Mouse (Mus musculus) midbrain, postnatal 0 days (tissue): ENCODE results near the gene Adipor1. TPM values are rescaled to one million over a fixed set of nuclear protein-coding genes. Genes with fewer than 3 reads are reported as not detected.

Source experiments
- ATAC-seq: fragments of 200-750 bp; cut with Nextera tagmentation; 2 replicates; pipeline ENCODE4 v1.8.0; 2017; ENCODE audit warnings: moderate number of reproducible peaks, mild to moderate bottlenecking, moderate TSS enrichment, moderate library complexity; ENCODE audit not compliant: low FRiP score
- DNase-seq: peaks from one replicate; pipeline ENCODE4 v3.0.0-alpha.2; 2015; ENCODE audit warnings: low spot score
- H3K27ac ChIP-seq: fragments of 300-500 bp; sonication (generic); 2 replicates; pipeline ENCODE4 v1.5.1; 2014; ENCODE audit warnings: low read depth, mild to moderate bottlenecking, low read length, mixed read lengths
- H3K27me3 ChIP-seq: fragments of 300-500 bp; sonication (generic); 2 replicates; pipeline ENCODE4 v1.6.1; 2014; ENCODE audit warnings: low read length, control low read depth, mixed read lengths; ENCODE audit not compliant: insufficient read depth
- H3K36me3 ChIP-seq: fragments of 300-500 bp; sonication (generic); 2 replicates; pipeline ENCODE4 v1.6.1; 2014; ENCODE audit warnings: low read length, control low read depth, mixed read lengths; ENCODE audit not compliant: insufficient read depth
- H3K4me1 ChIP-seq: fragments of 300-500 bp; sonication (generic); 2 replicates; pipeline ENCODE4 v1.6.1; 2014; ENCODE audit warnings: mild to moderate bottlenecking, control low read depth, antibody characterized with exemption, low read length, mixed read lengths; ENCODE audit not compliant: insufficient read depth
- H3K4me2 ChIP-seq: fragments of 300-500 bp; sonication (generic); 2 replicates; pipeline ENCODE4 v1.6.1; 2014; ENCODE audit warnings: low read depth, mild to moderate bottlenecking, low read length, mixed read lengths; ENCODE audit not compliant: poor library complexity, severe bottlenecking
- H3K4me3 ChIP-seq: fragments of 300-500 bp; sonication (generic); 2 replicates; pipeline ENCODE4 v1.5.1; 2014; ENCODE audit warnings: low read depth, mild to moderate bottlenecking, low read length, moderate library complexity
- H3K9ac ChIP-seq: fragments of 300-500 bp; sonication (generic); replicated peaks from 2 replicates; pipeline ENCODE4 v1.6.1; 2014; ENCODE audit warnings: mild to moderate bottlenecking, low read length, moderate library complexity, mixed read lengths; ENCODE audit not compliant: poor library complexity, severe bottlenecking
- H3K9me3 ChIP-seq: fragments of 300-500 bp; sonication (generic); 2 replicates; pipeline ENCODE4 v1.6.1; 2016; ENCODE audit warnings: low read length, control low read depth
- CTCF ChIP-seq: IDR thresholded peaks from 2 replicates; pipeline ENCODE4 v1.5.1; 2016; ENCODE audit warnings: antibody characterized with exemption, mild to moderate bottlenecking
- WGBS: fragments of 180-500 bp; shearing (Covaris S2); extraction: QIAGEN DNeasy Blood & Tissue Kit; methylation state at CpG from one replicate; pipeline ENCODE4 v1.1.7; 2014; 5-methylcytosine and 5-hydroxymethylcytosine counted together
- polyA plus RNA-seq: library from polyadenylated mRNA; unstranded; fragments of >200 nt; fragmentation: Nextera tagmentation; extraction: Ambion mirVana; gene quantifications from 2 replicates; pipeline ENCODE4 v1.2.1, GENCODE M21; 2015
- total RNA-seq: library from RNA; depleted of rRNA; stranded (reverse); fragments of >200 nt; gene quantifications from 2 replicates; pipeline ENCODE4 v1.2.3, GENCODE M21; 2014

The Adipor1 gene
- total and polyA plus RNA-seq, 2 experiments from 2014 or later, result 74.1 to 98.7 TPM

- H3K4me2 ChIP-seq, result peak overlapping the region; percentile 61
- ATAC-seq (no peak), DNase-seq (peak; percentile 61)
- H3K9ac ChIP-seq, result no peak overlapping the region; the same call in 1 of the 2 replicates
- peaks cover 3% of the 10 kb centered on the region; the same call in 1 of the 2 replicates for H3K4me1 ChIP-seq
- no peaks in the 10 kb centered on the region for H3K27me3 ChIP-seq
- no peaks in the 10 kb centered on the region for H3K9me3 ChIP-seq
- TF ChIP-seq CTCF, result no peak
- peak overlapping the region; percentile 24 for H3K4me3 ChIP-seq
- no peak overlapping the region for H3K27ac ChIP-seq
- H3K36me3 ChIP-seq, result no peaks in the 10 kb centered on the region
- WGBS, result 14% methylated on average over 19 of the region's 19 CpGs
Observed at GRCm38 (mm10) chr1:134381795-134382625, 33.2 kb upstream of the Adipor1 start.

GRCm38 (mm10) chr1:134384581-134384980 is 30.6 kb upstream of the Adipor1 start:
- no peak for DNase-seq
- Histone ChIP-seq H3K9ac (no peak overlapping the region), H3K27ac (no peak overlapping the region), H3K4me2 (no peak overlapping the region), H3K27me3 (no peaks in the 10 kb centered on the region), H3K36me3 (no peaks in the 10 kb centered on the region), H3K4me3 (no peak overlapping the region), H3K4me1 (peaks cover 3% of the 10 kb centered on the region; the same call in 1 of the 2 replicates), H3K9me3 (no peaks in the 10 kb centered on the region)
- WGBS, result 92% methylated on average over 4 of the region's 4 CpGs
- ATAC-seq, result no peak
- no peak for TF ChIP-seq CTCF

- Histone ChIP-seq H3K27ac (no peak overlapping the region), H3K4me3 (no peak overlapping the region), H3K4me1 (peaks cover 3% of the 10 kb centered on the region; the same call in 1 of the 2 replicates), H3K36me3 (no peaks in the 10 kb centered on the region), H3K27me3 (no peaks in the 10 kb centered on the region), H3K9me3 (no peaks in the 10 kb centered on the region), H3K4me2 (no peak overlapping the region), H3K9ac (no peak overlapping the region)
- DNase-seq (no peak), ATAC-seq (no peak)
- no peak for TF ChIP-seq CTCF
Observed at GRCm38 (mm10) chr1:134385176-134385575, 30.0 kb upstream of the Adipor1 start.

- no peaks in the 10 kb centered on the region for H3K27me3 ChIP-seq
- ATAC-seq (no peak), DNase-seq (no peak)
- H3K9me3 ChIP-seq, result no peaks in the 10 kb centered on the region
- H3K4me1 ChIP-seq, result peaks cover 3% of the 10 kb centered on the region; the same call in 1 of the 2 replicates
- H3K4me3 ChIP-seq, result no peak within 1 kb of the TSS
- 96% methylated on average over 1 of the region's 1 CpGs for WGBS
- H3K9ac ChIP-seq, result no peak within 1 kb of the TSS
- TF ChIP-seq CTCF, result no peak
- H3K4me2 ChIP-seq, result no peak within 1 kb of the TSS
- H3K27ac ChIP-seq, result no peak within 1 kb of the TSS
- no peaks in the 10 kb centered on the region for H3K36me3 ChIP-seq
Observed at GRCm38 (mm10) chr1:134385666-134386065, 29.5 kb upstream of the Adipor1 start, which contains the start of gene 4933406M09Rik. Gene 4933406M09Rik (plus strand): TSS chr1:134385940.

GRCm38 (mm10) chr1:134393827-134394226 is 21.4 kb upstream of the Adipor1 start:
- Histone ChIP-seq H3K9me3 (no peaks in the 10 kb centered on the region), H3K36me3 (no peaks in the 10 kb centered on the region), H3K27me3 (no peaks in the 10 kb centered on the region), H3K27ac (no peak overlapping the region), H3K4me3 (no peak overlapping the region), H3K4me1 (no peaks in the 10 kb centered on the region), H3K9ac (no peak overlapping the region), H3K4me2 (no peak overlapping the region)
- no peak for DNase-seq
- no peak for ATAC-seq
- 57% methylated on average over 5 of the region's 5 CpGs for WGBS
- no peak for TF ChIP-seq CTCF

- H3K36me3 ChIP-seq, result no peaks in the 10 kb centered on the region
- no peaks in the 10 kb centered on the region for H3K4me1 ChIP-seq
- no peak overlapping the region for H3K4me3 ChIP-seq
- WGBS, result 91% methylated on average over 12 of the region's 12 CpGs
- no peak for ATAC-seq
- H3K4me2 ChIP-seq, result no peak overlapping the region
- TF ChIP-seq CTCF, result no peak
- H3K9me3 ChIP-seq, result no peaks in the 10 kb centered on the region
- no peak overlapping the region for H3K27ac ChIP-seq
- no peak overlapping the region for H3K9ac ChIP-seq
- no peak for DNase-seq
- H3K27me3 ChIP-seq, result no peaks in the 10 kb centered on the region
Observed at GRCm38 (mm10) chr1:134398210-134398609, 17.0 kb upstream of the Adipor1 start.
